Mouse (Mus musculus) lung, embryonic 16.5 days (tissue): Measurements from ENCODE around the gene Wbp2nl. TPM values are rescaled to one million over a fixed set of nuclear protein-coding genes. Genes with fewer than 3 reads are reported as not detected.

Experiments used
- ATAC-seq: fragments of 200-750 bp; cut with Nextera tagmentation; 2 replicates; pipeline ENCODE4 v1.8.0; 2017; ENCODE audit warnings: low read depth, mild to moderate bottlenecking, moderate library complexity
- H3K27ac ChIP-seq: fragments of 300-500 bp; sonication (generic); 2 replicates; pipeline ENCODE4 v1.5.1; 2014; ENCODE audit warnings: mild to moderate bottlenecking, control low read depth, low read length
- H3K27me3 ChIP-seq: fragments of 300-500 bp; sonication (generic); 2 replicates; pipeline ENCODE4 v1.6.1; 2014; ENCODE audit warnings: low read depth, low read length, mixed read lengths; ENCODE audit not compliant: control insufficient read depth, insufficient read depth
- H3K36me3 ChIP-seq: fragments of 300-500 bp; sonication (generic); 2 replicates; pipeline ENCODE4 v1.6.1; 2014; ENCODE audit warnings: low read length; ENCODE audit not compliant: control insufficient read depth, insufficient read depth
- H3K4me1 ChIP-seq: fragments of 300-500 bp; sonication (generic); replicated peaks from 2 replicates; pipeline ENCODE4 v1.6.1; 2014; ENCODE audit warnings: low read length, mixed read lengths; ENCODE audit not compliant: control insufficient read depth, insufficient read depth
- H3K4me2 ChIP-seq: fragments of 300-500 bp; sonication (generic); 2 replicates; pipeline ENCODE4 v1.6.1; 2014; ENCODE audit warnings: low read depth, low read length, control low read depth
- H3K4me3 ChIP-seq: fragments of 300-500 bp; sonication (generic); 2 replicates; pipeline ENCODE4 v1.5.1; 2014; ENCODE audit warnings: mild to moderate bottlenecking, low read length, control low read depth
- H3K9ac ChIP-seq: fragments of 300-500 bp; sonication (generic); 2 replicates; pipeline ENCODE4 v1.6.1; 2014; ENCODE audit warnings: low read length, control low read depth
- H3K9me3 ChIP-seq: fragments of 300-500 bp; sonication (generic); 2 replicates; pipeline ENCODE4 v1.6.1; 2016; ENCODE audit warnings: low read length; ENCODE audit not compliant: control insufficient read depth
- WGBS: fragments of 180-500 bp; shearing (Covaris S2); extraction: QIAGEN DNeasy Blood & Tissue Kit; methylation state at CpG from one replicate; pipeline ENCODE4 v1.1.7; 2014; 5-methylcytosine and 5-hydroxymethylcytosine counted together
- polyA plus RNA-seq: library from polyadenylated mRNA; unstranded; fragments of >200 nt; fragmentation: Nextera tagmentation; extraction: Ambion mirVana; gene quantifications from 2 replicates; pipeline ENCODE4 v1.2.1, GENCODE M21; 2015

The Wbp2nl gene
- 0.25 and 0.38 TPM in 2 replicates for polyA plus RNA-seq

- no peak within 1 kb of the TSS for H3K4me3 ChIP-seq
- H3K27ac ChIP-seq, result no peak within 1 kb of the TSS
- peak; percentile 60; the same call in 1 of the 2 replicates for ATAC-seq
- H3K4me2 ChIP-seq, result no peak within 1 kb of the TSS
- H3K36me3 ChIP-seq, result no peaks in the 10 kb centered on the region
- H3K4me1 ChIP-seq, result no peaks in the 10 kb centered on the region
- no peak within 1 kb of the TSS for H3K9ac ChIP-seq
- H3K9me3 ChIP-seq, result no peaks in the 10 kb centered on the region
- 53% methylated on average over 39 of the region's 39 CpGs for WGBS
- H3K27me3 ChIP-seq, result no peaks in the 10 kb centered on the region
Observed at GRCm38 (mm10) chr15:82298764-82299561, at the start of gene Wbp2nl. Wbp2nl (plus strand) TSS chr15:82298954.

GRCm38 (mm10) chr15:82251579-82251978, 47.2 kb upstream of the Wbp2nl start:
- no peaks in the 10 kb centered on the region for H3K9me3 ChIP-seq
- ATAC-seq, result no peak
- WGBS, result 94% methylated on average over 3 of the region's 3 CpGs

GRCm38 (mm10) chr15:82252097-82252496, 46.7 kb upstream of the Wbp2nl start, which contains the start of gene 1500009C09Rik:
1500009C09Rik (plus strand) TSS chr15:82252397.
- H3K9me3 ChIP-seq, result no peaks in the 10 kb centered on the region
- ATAC-seq, result no peak
- H3K27ac ChIP-seq, result no peak within 1 kb of the TSS
- 75% methylated on average over 6 of the region's 6 CpGs for WGBS
- H3K4me1 ChIP-seq, result no peaks in the 10 kb centered on the region
- no peak within 1 kb of the TSS for H3K4me2 ChIP-seq
- no peaks in the 10 kb centered on the region for H3K27me3 ChIP-seq
- H3K9ac ChIP-seq, result no peak within 1 kb of the TSS
- H3K36me3 ChIP-seq, result no peaks in the 10 kb centered on the region
- H3K4me3 ChIP-seq, result no peak within 1 kb of the TSS

More at GRCm38 (mm10) chr15:82251579-82251978, 47.2 kb upstream of the Wbp2nl start:
- H3K27me3 ChIP-seq, result no peaks in the 10 kb centered on the region
- no peak overlapping the region for H3K27ac ChIP-seq
- no peak overlapping the region for H3K9ac ChIP-seq
- no peak overlapping the region for H3K4me2 ChIP-seq
- no peaks in the 10 kb centered on the region for H3K36me3 ChIP-seq
- no peak overlapping the region for H3K4me3 ChIP-seq
- H3K4me1 ChIP-seq, result no peaks in the 10 kb centered on the region

GRCm38 (mm10) chr15:82255248-82255647, 43.5 kb upstream of the Wbp2nl start:
- no peak for ATAC-seq
- no peaks in the 10 kb centered on the region for H3K36me3 ChIP-seq
- H3K27ac ChIP-seq, result no peak overlapping the region
- H3K27me3 ChIP-seq, result no peaks in the 10 kb centered on the region
- no peaks in the 10 kb centered on the region for H3K4me1 ChIP-seq
- H3K4me2 ChIP-seq, result no peak overlapping the region
- no peak overlapping the region for H3K4me3 ChIP-seq
- no peaks in the 10 kb centered on the region for H3K9me3 ChIP-seq
- WGBS, result 41% methylated on average over 4 of the region's 4 CpGs
- no peak overlapping the region for H3K9ac ChIP-seq

GRCm38 (mm10) chr15:82255944-82256383, 42.8 kb upstream of the Wbp2nl start:
- Histone ChIP-seq H3K4me2 (no peak overlapping the region), H3K4me3 (no peak overlapping the region), H3K9ac (no peak overlapping the region), H3K4me1 (no peaks in the 10 kb centered on the region), H3K27ac (no peak overlapping the region), H3K27me3 (no peaks in the 10 kb centered on the region; the same call in 1 of the 2 replicates), H3K36me3 (no peaks in the 10 kb centered on the region), H3K9me3 (no peaks in the 10 kb centered on the region)
- no peak for ATAC-seq
- 22% methylated on average over 10 of the region's 10 CpGs for WGBS

- ATAC-seq, result no peak
- Histone ChIP-seq H3K36me3 (no peaks in the 10 kb centered on the region), H3K9ac (no peak overlapping the region), H3K4me1 (no peaks in the 10 kb centered on the region), H3K4me3 (no peak overlapping the region), H3K9me3 (no peaks in the 10 kb centered on the region), H3K4me2 (no peak overlapping the region), H3K27ac (no peak overlapping the region), H3K27me3 (no peaks in the 10 kb centered on the region; the same call in 1 of the 2 replicates)
- WGBS, result 10% methylated on average over 16 of the region's 16 CpGs
Observed at GRCm38 (mm10) chr15:82259510-82259909, 39.2 kb upstream of the Wbp2nl start.

GRCm38 (mm10) chr15:82266356-82266755, 32.4 kb upstream of the Wbp2nl start:
- no peaks in the 10 kb centered on the region for H3K9me3 ChIP-seq
- no peak for ATAC-seq
- H3K27me3 ChIP-seq, result peaks cover under 1% of the 10 kb centered on the region
- H3K4me2 ChIP-seq, result no peak overlapping the region
- H3K9ac ChIP-seq, result no peak overlapping the region
- H3K36me3 ChIP-seq, result no peaks in the 10 kb centered on the region
- no peak overlapping the region for H3K27ac ChIP-seq
- 9% methylated on average over 6 of the region's 6 CpGs for WGBS
- no peak overlapping the region for H3K4me3 ChIP-seq
- no peaks in the 10 kb centered on the region for H3K4me1 ChIP-seq

- Histone ChIP-seq H3K9me3 (no peaks in the 10 kb centered on the region), H3K4me2 (no peak overlapping the region), H3K36me3 (no peaks in the 10 kb centered on the region), H3K27ac (no peak overlapping the region), H3K4me1 (no peaks in the 10 kb centered on the region), H3K4me3 (no peak overlapping the region), H3K27me3 (peaks cover 14% of the 10 kb centered on the region), H3K9ac (no peak overlapping the region)
- WGBS, result 10% methylated on average over 3 of the region's 3 CpGs
- ATAC-seq, result no peak
Observed at GRCm38 (mm10) chr15:82268185-82268584, 30.6 kb upstream of the Wbp2nl start.

- no peak for ATAC-seq
- Histone ChIP-seq H3K4me2 (no peak overlapping the region), H3K9me3 (no peaks in the 10 kb centered on the region), H3K27ac (no peak overlapping the region), H3K27me3 (peaks cover 20% of the 10 kb centered on the region), H3K36me3 (no peaks in the 10 kb centered on the region), H3K4me1 (no peaks in the 10 kb centered on the region), H3K4me3 (no peak overlapping the region), H3K9ac (no peak overlapping the region)
- WGBS, result 78% methylated on average over 9 of the region's 9 CpGs
Observed at GRCm38 (mm10) chr15:82268783-82269182, 30.0 kb upstream of the Wbp2nl start.
